Mouse (Mus musculus): ENCODE measurements around the gene Grid1.
A peak's percentile ranks its signal among the peaks of the same experiment; 100 is the strongest.

Gene Grid1

GRCm38 (mm10) chr14:35123260-35123875 is 303.5 kb downstream of the Grid1 start:
- no peak for DNase-seq

DNA sequence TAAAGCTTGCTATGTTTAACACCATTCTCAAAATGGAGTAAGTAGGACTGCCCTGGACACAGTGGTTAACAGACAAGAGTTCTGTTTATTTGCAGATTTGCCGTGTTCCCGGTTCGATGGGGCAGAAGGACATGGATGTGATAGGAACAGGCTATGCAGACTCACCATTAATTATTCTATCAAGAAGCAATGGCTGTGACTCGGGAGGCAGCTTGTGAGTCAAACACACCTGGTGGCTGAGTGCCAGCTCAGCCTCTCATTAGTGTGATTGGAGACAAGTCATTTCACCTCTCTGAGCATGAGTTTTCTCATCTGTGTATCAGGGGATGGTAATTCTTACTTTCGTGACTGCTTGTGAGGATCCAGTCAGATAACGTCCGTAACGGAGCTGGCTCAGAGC is 307.7 kb downstream of the Grid1 start:
- DNase-seq = no peak

DNA sequence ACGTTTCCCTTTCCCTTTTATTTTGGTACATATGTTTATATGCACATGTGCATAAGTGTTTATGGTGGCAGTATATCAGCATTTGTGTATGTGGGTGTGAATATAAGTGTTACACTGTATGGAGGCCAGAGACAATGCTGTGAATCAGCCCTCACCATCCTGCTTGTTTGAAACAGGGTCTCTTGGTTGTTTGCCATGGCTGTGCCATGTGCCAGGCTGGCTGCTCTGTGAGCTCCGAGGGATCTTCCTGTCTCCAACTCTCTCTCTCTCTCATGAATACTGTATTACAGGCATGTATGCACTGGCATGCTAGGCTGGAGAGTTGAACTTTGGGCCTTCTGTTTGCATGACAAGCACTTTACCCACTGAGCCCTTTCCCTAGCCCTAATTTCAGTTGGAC is 315.1 kb downstream of the Grid1 start:
- DNase-seq = no peak

DNA sequence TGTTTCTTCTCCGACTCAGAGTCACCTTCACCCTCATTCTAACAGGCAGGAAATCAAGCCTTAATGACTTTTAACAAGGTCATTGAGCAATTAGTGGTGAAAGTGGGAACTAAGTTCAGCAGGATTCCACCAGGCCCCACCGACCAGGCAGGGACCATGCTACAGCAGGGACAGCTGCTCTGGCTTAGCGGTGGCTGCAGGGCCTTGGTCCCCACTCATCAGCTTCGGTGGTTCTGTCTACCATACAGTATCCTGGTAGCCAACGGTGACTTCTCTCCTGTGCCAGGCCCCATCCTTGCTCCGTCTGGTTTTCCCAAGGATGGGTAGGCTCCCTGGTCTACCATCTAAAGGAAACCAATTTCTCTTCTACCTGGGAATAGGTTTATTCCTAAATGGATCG is 318.2 kb downstream of the Grid1 start:
- DNase-seq = no peak

GRCm38 (mm10) chr14:35139824-35140223 is 319.9 kb downstream of the Grid1 start:
- DNase-seq = no peak

- DNase-seq = peak; percentile 10
These were observed 332.5 kb downstream of the Grid1 start for GRCm38 (mm10) chr14:35152450-35152849.

DNA sequence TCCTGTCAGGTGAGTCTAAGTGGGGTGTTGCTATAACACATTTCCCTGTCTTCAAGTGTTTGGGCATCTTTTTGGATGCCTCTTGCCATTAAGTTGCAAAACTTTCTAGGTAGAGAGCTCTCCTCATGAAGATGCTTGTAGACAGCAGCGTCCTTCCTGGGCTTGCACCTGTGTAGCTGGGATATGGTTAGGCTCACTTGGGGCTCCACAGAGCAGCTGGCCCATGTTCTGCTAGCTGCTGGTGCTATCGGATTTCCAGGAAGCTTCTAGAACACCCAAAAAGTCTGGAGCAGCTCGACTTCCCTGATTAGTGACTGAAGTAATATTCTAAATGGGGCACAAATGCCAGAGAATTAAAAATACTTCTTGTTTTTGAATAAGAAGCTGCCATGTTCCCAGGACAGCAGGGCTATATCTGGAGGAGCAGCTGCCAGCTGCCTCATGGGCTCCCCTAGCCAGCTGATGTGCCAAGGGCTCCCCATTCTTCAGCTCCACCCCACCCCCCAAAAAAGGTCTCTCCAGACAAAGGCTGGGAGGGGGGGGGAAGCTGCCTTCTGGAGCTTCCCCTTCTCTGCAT is 333.9 kb downstream of the Grid1 start:
- no peak for DNase-seq

DNA sequence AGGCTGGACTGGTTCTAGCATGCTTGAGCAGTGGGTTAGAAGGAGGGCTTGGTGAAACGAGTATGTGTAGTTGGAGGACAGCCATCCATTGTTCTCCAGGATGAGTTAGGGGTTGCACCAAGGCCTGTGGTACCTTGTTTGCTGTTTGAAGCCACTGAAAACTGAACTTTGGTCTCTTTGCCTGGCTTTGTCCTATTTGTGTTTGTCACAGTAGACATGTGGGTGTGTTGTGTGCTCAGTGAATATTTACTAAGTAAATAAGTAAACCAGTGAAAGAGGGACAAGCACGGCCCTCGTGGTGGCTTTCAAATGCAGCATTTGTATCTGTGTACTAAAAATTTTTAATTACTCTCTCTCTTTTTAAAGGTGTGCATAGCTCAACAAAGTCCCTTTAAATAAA is 334.5 kb downstream of the Grid1 start:
- DNase-seq = peak; percentile 4

DNA sequence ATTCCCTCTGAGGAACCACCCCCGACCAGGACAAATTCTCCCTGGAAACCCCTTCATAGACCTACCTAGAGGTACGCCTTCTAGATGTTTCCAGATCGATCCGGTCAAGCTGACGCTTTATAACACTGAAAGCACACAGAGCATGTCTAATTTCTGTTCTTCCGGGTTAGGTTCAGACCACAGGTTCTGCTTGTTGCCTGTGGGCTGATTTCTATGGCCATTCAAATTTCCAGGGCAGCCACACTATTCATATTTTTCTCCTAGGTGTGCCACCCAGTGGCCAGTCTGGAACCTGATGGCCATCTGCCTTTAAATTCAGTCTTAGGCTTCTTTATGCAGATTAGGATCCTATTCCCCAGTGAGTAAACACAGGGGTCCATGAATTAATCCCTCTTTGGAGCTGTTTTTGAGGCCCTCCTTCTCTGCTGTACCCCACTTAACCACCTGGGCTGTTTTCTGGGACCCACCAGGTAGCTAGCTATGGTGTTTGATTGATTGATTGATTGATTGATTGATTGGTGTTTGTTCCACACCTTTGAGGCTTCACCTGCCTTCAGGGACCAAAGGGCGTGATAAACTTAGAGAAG is 337.3 kb downstream of the Grid1 start:
- DNase-seq = peak; percentile 33

DNA sequence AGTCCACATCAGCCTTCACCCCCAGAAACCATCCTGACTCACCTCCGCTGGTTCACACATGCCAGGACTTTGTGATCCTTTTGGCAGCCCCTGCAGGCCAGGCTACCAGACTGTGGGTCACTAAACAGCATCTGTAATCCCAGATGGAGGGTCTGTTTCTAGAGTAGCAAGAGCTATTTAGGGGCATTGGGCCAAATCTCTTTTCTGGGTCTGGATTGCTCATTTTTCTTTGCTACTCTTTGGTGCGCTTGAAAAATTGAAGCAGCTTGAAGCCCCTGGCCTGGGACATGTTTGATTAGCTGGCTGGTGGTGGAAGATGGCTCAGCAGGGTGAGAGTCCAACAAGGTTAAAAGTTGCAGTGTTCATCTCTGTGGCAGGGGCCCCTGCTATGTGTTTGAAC is 339.4 kb downstream of the Grid1 start:
- no peak for DNase-seq

GRCm38 (mm10) chr14:35167451-35167850 is 347.5 kb downstream of the Grid1 start:
- peak; percentile 69 for DNase-seq

- no peak for DNase-seq
These were observed 354.0 kb downstream of the Grid1 start for GRCm38 (mm10) chr14:35173861-35174260.

DNA sequence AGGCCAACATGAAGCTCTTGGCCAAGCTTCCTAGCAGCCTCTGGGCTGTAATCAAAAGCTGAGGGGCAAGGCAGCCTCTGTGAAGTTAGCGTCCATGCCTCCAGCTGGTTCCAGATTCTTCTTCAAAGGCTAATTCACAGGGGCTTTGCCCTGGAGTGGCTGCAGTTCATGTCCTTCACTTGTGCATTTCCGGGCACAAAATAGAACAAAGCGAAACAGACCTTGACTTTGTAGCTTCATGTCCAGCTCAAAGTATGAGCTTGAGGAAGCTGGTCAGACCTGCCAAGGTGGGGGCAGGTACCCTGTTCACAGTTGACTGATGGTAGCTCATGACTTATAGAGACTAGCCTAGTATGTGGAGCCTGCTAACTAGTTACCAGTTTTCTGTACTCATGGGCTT is 356.1 kb downstream of the Grid1 start:
- DNase-seq = no peak

- no peak for DNase-seq
These were observed 359.2 kb downstream of the Grid1 start for GRCm38 (mm10) chr14:35179076-35179475.

- no peak for DNase-seq
These were observed 365.5 kb downstream of the Grid1 start for GRCm38 (mm10) chr14:35185399-35185798.

GRCm38 (mm10) chr14:35192256-35192655 is 372.3 kb downstream of the Grid1 start:
- DNase-seq = no peak

DNA sequence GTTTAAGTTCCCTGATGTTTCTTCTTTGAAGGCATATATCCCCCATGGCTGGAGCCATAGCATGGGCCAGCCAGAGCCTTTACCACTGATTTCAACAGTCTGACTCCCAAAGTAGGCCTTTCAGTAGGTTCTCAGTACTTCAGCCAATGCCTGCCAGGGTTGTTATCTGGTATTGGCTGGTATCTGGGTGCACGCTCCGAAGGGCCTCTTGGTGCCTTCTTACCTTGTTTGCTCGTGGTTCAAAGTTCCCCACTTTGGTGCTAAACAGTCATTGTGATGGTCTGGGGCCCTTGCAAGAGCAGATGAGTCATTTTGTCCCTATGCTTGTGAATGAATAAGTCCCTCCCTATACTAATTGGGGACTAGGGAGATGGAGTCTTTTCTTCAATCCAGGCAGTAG is 377.5 kb downstream of the Grid1 start:
- no peak for DNase-seq

DNA sequence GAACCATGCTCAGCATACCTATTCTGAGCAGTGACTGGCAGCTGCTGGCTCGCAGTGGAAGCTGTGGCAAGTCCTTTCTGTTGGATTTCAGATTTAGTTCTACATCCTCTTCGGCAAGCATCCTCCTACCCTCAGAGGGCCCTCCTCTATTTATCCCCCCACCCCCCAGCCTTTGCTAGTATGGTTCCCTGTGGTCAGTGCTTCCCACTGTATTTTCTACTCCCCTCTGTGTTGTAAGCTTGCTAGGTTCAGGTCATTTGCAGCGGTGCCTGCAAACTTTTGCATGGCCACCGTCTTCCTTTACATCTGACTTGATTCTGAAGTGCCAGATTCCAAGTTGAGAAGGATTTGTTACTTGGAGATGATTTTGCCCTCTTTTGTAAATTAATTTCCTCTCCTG is 378.5 kb downstream of the Grid1 start:
- DNase-seq = no peak

DNA sequence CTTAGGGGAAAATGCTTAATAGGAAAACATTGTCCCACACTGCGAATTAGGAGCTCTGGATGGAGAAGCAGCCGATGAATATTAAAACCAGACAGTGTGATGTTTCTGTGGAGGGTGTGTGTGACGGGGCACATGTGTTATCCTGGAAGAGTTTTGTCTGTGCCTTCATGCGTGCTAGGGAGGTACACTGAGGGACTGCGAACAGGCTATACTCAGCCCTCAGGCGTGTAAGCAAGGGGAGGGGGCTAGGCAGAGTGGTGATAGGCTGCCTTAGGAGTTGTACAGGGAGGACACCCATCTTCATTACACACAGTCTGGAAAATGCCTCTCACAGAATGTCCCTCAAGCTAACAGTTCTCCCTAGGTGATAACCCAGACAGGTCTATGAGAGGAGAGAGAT is 379.0 kb downstream of the Grid1 start:
- no peak for DNase-seq

DNA sequence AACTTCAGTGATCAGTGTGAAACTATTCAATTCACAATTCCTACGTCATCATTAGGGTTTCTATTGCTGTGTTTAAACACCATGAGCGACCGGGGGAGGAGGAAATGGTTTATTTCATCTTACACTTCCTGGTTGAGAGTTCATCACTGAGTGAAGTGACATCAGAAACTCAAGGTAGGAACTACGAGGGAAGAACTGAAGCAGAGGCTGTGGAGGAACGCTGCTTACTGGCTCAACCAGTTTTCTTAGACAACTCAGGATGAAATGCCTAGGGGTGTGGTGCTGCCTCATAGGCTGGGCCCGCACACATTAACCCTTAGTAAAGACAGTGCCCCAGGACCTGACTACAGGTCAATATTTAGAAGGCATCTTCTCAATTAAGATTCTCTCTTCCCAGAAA is 389.5 kb downstream of the Grid1 start:
- DNase-seq = no peak

DNA sequence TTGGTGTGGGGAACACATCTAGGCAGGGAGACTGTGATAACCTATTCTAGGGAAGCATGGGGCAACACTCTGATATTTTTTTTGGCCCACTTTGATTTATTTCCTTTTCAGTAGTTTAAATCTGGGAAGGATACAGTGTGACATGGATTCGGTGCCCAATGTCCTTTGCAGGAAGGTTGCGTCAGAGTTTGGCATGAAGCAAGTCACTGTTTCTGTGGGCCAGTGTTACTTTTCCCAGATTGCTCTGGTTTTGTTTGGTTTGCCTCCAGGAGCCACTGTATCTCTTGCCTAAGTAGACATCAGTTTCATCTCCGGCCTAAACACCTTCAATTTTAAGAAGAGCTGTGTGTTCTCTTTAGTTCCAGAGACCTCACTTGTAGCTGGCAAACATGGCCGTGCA is 399.1 kb downstream of the Grid1 start:
- no peak for DNase-seq

DNA sequence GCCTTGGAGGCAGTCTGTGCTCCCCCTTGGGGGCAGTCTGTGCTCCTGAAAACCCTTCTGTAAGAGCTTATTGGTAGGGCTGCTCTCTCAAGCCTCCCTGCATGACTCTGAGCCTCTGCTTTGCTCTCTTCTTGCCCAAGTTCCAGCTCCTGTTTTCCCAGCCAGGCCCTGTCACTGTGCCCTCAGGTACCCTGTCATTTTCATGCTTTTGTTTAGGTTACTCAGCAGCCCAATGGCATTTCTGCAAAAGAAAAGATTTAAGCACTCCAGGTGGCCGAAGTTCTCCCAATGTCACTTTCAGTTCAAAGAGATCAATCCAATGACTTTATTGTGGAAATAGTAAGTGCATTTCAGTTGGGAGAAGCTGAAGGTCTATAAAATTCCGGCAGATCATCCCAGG is 402.3 kb downstream of the Grid1 start:
- no peak for DNase-seq

DNA sequence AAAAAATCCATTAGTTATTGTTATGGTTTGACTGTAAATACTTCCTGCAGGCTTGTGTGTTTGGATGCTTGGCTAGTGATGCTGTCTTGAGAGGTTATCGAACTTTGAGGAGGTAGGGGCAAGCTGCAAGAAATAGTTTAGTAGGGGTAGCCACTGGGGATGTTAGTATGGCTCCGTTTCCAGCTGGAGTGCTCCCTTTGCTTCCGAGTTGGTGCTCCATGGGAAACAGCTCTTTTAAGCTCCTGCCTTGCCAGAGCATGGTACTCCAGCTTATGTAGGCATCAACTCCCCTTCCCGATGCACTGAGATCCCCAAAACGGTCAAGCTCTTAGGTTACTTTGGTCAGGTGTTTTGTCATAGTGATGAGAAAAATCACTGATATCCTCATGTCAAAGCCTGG is 407.7 kb downstream of the Grid1 start:
- DNase-seq = no peak

GRCm38 (mm10) chr14:35231384-35231783 is 411.5 kb downstream of the Grid1 start:
- no peak for DNase-seq

DNA sequence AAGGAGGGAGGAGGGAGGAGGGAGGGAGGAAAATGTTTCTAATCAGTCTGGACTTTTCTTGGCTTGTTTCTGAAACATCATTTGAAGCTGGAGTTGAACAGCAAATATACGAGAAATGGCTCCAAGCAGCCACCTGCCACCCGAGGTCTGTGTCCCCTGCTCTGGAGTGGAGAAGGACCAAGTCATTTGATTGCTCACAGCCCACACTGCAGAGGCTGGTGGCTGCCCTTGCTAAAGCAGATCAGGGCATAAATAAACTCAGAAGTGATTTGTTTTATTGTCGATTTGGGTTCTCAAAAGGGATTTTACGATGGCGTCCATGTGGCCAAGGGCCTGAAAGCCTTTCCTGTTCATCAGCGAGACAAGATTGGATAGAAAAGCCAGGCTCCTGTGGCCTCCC is 423.0 kb downstream of the Grid1 start:
- DNase-seq = no peak

All from kidney, postnatal 10 days (tissue).